ENCODE assay signal across 7 mouse cellular contexts in genomic region chr8:94875871-94876150, GRCm38 (mm10). TPM values are rescaled to one million over a fixed set of nuclear protein-coding genes. Genes with fewer than 3 reads are reported as not detected.
DNase-seq lines count a peak whose midpoint lies in the region; ATAC-seq and TF ChIP-seq lines count a peak whose summit lies in the region.

No protein-coding gene starts in this region.

- H3K27ac ChIP-seq in forebrain, embryonic 13.5 days, result no peak overlapping the region
- H3K27ac ChIP-seq in limb, embryonic 14.5 days (replicated peaks; ENCODE audit: low read depth, low read length), result peak overlapping the region; percentile 48; the same call in 1 of the 2 replicates
- H3K27ac ChIP-seq in stomach, embryonic 14.5 days (ENCODE audit: low read length), result peak overlapping the region; percentile 71; the same call in 1 of the 2 replicates

- peak overlapping the region; percentile 91 for H3K4me2 ChIP-seq in forebrain, embryonic 13.5 days
- H3K4me2 ChIP-seq in limb, embryonic 14.5 days (replicated peaks; ENCODE audit: low read depth, low read length, severe bottlenecking), result peak overlapping the region; percentile 95
- peak overlapping the region; percentile 89 for H3K4me2 ChIP-seq in stomach, embryonic 14.5 days (replicated peaks; ENCODE audit: low read depth, low read length)

- peaks cover 16% of the 10 kb centered on the region for H3K27me3 ChIP-seq in forebrain, embryonic 13.5 days
- H3K27me3 ChIP-seq in limb, embryonic 14.5 days (ENCODE audit: control insufficient read depth, insufficient read depth, low read length), result peaks cover 3% of the 10 kb centered on the region; the same call in 1 of the 2 replicates
- no peaks in the 10 kb centered on the region for H3K27me3 ChIP-seq in stomach, embryonic 14.5 days (ENCODE audit: control insufficient read depth, insufficient read depth, low read length)

- 0% methylated on average over 16 of the region's 20 CpGs for WGBS in forebrain, embryonic 13.5 days
- WGBS in limb, embryonic 14.5 days, result 0% methylated on average over 14 of the region's 20 CpGs
- 1% methylated on average over 16 of the region's 20 CpGs for WGBS in stomach, embryonic 14.5 days

- H3K9me3 ChIP-seq in forebrain, embryonic 13.5 days (replicated peaks), result no peaks in the 10 kb centered on the region
- H3K9me3 ChIP-seq in limb, embryonic 14.5 days (ENCODE audit: control insufficient read depth, low read length), result no peaks in the 10 kb centered on the region
- no peaks in the 10 kb centered on the region for H3K9me3 ChIP-seq in stomach, embryonic 14.5 days (ENCODE audit: control insufficient read depth, low read depth, low read length)

- H3K36me3 ChIP-seq in forebrain, embryonic 13.5 days (ENCODE audit: poor library complexity, severe bottlenecking), result no peaks in the 10 kb centered on the region
- H3K36me3 ChIP-seq in limb, embryonic 14.5 days (ENCODE audit: control insufficient read depth, insufficient read depth, low read length), result no peaks in the 10 kb centered on the region
- H3K36me3 ChIP-seq in stomach, embryonic 14.5 days (ENCODE audit: control insufficient read depth, insufficient read depth, low read length), result no peaks in the 10 kb centered on the region

- peak; percentile 21 for DNase-seq in right cerebral cortex, postnatal 25 days
- no peak for DNase-seq in right cerebral cortex, postnatal 36 days (ENCODE audit: low spot score in 2 of 2)
- no peak for DNase-seq in limb, embryonic 14.5 days (ENCODE audit: low spot score)
- DNase-seq in thymus, postnatal 0 days (ENCODE audit: low spot score), result no peak
- no peak for DNase-seq in urinary bladder, postnatal 10 days (ENCODE audit: low spot score)

- peaks cover 46% of the 10 kb centered on the region for H3K4me1 ChIP-seq in forebrain, embryonic 13.5 days
- H3K4me1 ChIP-seq in limb, embryonic 14.5 days (ENCODE audit: control insufficient read depth, insufficient read depth, low read length), result peaks cover 39% of the 10 kb centered on the region
- H3K4me1 ChIP-seq in stomach, embryonic 14.5 days (ENCODE audit: control insufficient read depth, insufficient read depth, low read length), result peaks cover 29% of the 10 kb centered on the region

- no peak for ATAC-seq in forebrain, embryonic 13.5 days
- 0 out of 2 replicates have a peak, but pooled peaks have one; percentile 2 for ATAC-seq in limb, embryonic 14.5 days (ENCODE audit: low FRiP score, low read depth)
- no peak for ATAC-seq in stomach, embryonic 14.5 days (ENCODE audit: insufficient number of reproducible peaks, insufficient read depth, low FRiP score, low read depth)

- peak overlapping the region; percentile 68 for H3K9ac ChIP-seq in forebrain, embryonic 13.5 days
- peak overlapping the region; percentile 69 for H3K9ac ChIP-seq in limb, embryonic 14.5 days (ENCODE audit: low read depth, low read length, severe bottlenecking)
- H3K9ac ChIP-seq in stomach, embryonic 14.5 days (replicated peaks; ENCODE audit: low read depth, low read length), result peak overlapping the region; percentile 50

- peak overlapping the region; percentile 55 for H3K4me3 ChIP-seq in forebrain, embryonic 13.5 days
- H3K4me3 ChIP-seq in limb, embryonic 14.5 days (replicated peaks; ENCODE audit: low read length), result peak overlapping the region; percentile 71
- H3K4me3 ChIP-seq in stomach, embryonic 14.5 days (ENCODE audit: low read depth, low read length), result peak overlapping the region; percentile 56

- no peak for TF ChIP-seq POLR2A in limb, embryonic 14.5 days (IDR thresholded peaks at IDR 0.05; ENCODE audit: borderline replicate concordance, extremely low read depth, insufficient read depth, insufficient read length)

RNA-seq across cellular contexts. Expression of gene Dok4, which starts 0.3 kb away (rescaled TPM):
- polyA plus RNA-seq in forebrain, embryonic 13.5 days (2015; fragmentation: Nextera tagmentation; extraction: Ambion mirVana), result 38.2 and 39.2 TPM in 2 replicates
- polyA plus RNA-seq in limb, embryonic 14.5 days (2012; rRNA removed), result 29.1 and 35.8 TPM in 2 replicates
- 23.3 and 26.9 TPM in 2 replicates for polyA plus RNA-seq in limb, embryonic 14.5 days (2014; fragmentation: Nextera tagmentation; extraction: Ambion mirVana)
- 17.2 and 19.9 TPM in 2 replicates for polyA plus RNA-seq in stomach, embryonic 14.5 days (2014; fragmentation: Nextera tagmentation; extraction: Ambion mirVana)
- polyA plus RNA-seq in thymus, postnatal 0 days (2015; fragmentation: Nextera tagmentation; extraction: Ambion mirVana), result 3.8 TPM in 2 replicates

RNA-seq across cellular contexts. Expression of gene Polr2c, which starts 18.6 kb away (rescaled TPM):
- polyA plus RNA-seq in forebrain, embryonic 13.5 days (2015; fragmentation: Nextera tagmentation; extraction: Ambion mirVana), result 170 TPM in 2 replicates
- 129 and 135 TPM in 2 replicates for polyA plus RNA-seq in limb, embryonic 14.5 days (2012; rRNA removed)
- 135 and 140 TPM in 2 replicates for polyA plus RNA-seq in limb, embryonic 14.5 days (2014; fragmentation: Nextera tagmentation; extraction: Ambion mirVana)
- 150 and 159 TPM in 2 replicates for polyA plus RNA-seq in stomach, embryonic 14.5 days (2014; fragmentation: Nextera tagmentation; extraction: Ambion mirVana)
- 139 and 145 TPM in 2 replicates for polyA plus RNA-seq in thymus, postnatal 0 days (2015; fragmentation: Nextera tagmentation; extraction: Ambion mirVana)

RNA-seq across cellular contexts. Expression of gene Ciapin1, which starts 37.7 kb away (rescaled TPM):
- polyA plus RNA-seq in forebrain, embryonic 13.5 days (2015; fragmentation: Nextera tagmentation; extraction: Ambion mirVana), result 162 and 176 TPM in 2 replicates
- polyA plus RNA-seq in limb, embryonic 14.5 days (2012; rRNA removed), result 55.0 and 55.2 TPM in 2 replicates
- 83.6 and 84.3 TPM in 2 replicates for polyA plus RNA-seq in limb, embryonic 14.5 days (2014; fragmentation: Nextera tagmentation; extraction: Ambion mirVana)
- polyA plus RNA-seq in stomach, embryonic 14.5 days (2014; fragmentation: Nextera tagmentation; extraction: Ambion mirVana), result 90.0 and 96.2 TPM in 2 replicates
- 103 and 112 TPM in 2 replicates for polyA plus RNA-seq in thymus, postnatal 0 days (2015; fragmentation: Nextera tagmentation; extraction: Ambion mirVana)

RNA-seq across cellular contexts. Expression of gene Coq9, which starts 37.7 kb away (rescaled TPM):
- polyA plus RNA-seq in forebrain, embryonic 13.5 days (2015; fragmentation: Nextera tagmentation; extraction: Ambion mirVana), result 55.0 and 60.8 TPM in 2 replicates
- polyA plus RNA-seq in limb, embryonic 14.5 days (2012; rRNA removed), result 84.5 and 88.1 TPM in 2 replicates
- 72.4 and 86.0 TPM in 2 replicates for polyA plus RNA-seq in limb, embryonic 14.5 days (2014; fragmentation: Nextera tagmentation; extraction: Ambion mirVana)
- 73.2 and 80.4 TPM in 2 replicates for polyA plus RNA-seq in stomach, embryonic 14.5 days (2014; fragmentation: Nextera tagmentation; extraction: Ambion mirVana)
- 45.5 and 48.3 TPM in 2 replicates for polyA plus RNA-seq in thymus, postnatal 0 days (2015; fragmentation: Nextera tagmentation; extraction: Ambion mirVana)

RNA-seq across cellular contexts. Expression of gene Ccdc102a, which starts 42.1 kb away (rescaled TPM):
- 5.6 TPM in 2 replicates for polyA plus RNA-seq in forebrain, embryonic 13.5 days (2015; fragmentation: Nextera tagmentation; extraction: Ambion mirVana)
- polyA plus RNA-seq in limb, embryonic 14.5 days (2012; rRNA removed), result 60.1 and 60.7 TPM in 2 replicates
- 52.9 and 66.3 TPM in 2 replicates for polyA plus RNA-seq in limb, embryonic 14.5 days (2014; fragmentation: Nextera tagmentation; extraction: Ambion mirVana)
- 29.9 and 32.3 TPM in 2 replicates for polyA plus RNA-seq in stomach, embryonic 14.5 days (2014; fragmentation: Nextera tagmentation; extraction: Ambion mirVana)
- 7.8 and 9.4 TPM in 2 replicates for polyA plus RNA-seq in thymus, postnatal 0 days (2015; fragmentation: Nextera tagmentation; extraction: Ambion mirVana)
